Mouse (Mus musculus) liver, embryonic 14.5 days (tissue): ENCODE results near the gene Cpsf6.

ENCODE experiments used
- CTCF ChIP-seq: IDR thresholded peaks from 2 replicates; pipeline ENCODE4 v1.5.1; 2016; ENCODE audit warnings: antibody characterized with exemption, low read depth, control low read depth
- EP300 ChIP-seq: IDR thresholded peaks from 2 replicates; pipeline ENCODE4 v1.6.1; 2016; ENCODE audit warnings: antibody characterized with exemption, low read depth

- no peak for TF ChIP-seq EP300
- no peak for TF ChIP-seq CTCF
These were observed 38.8 kb downstream of the Cpsf6 start for GRCm38 (mm10) chr10:117341029-117341428.
